Mouse (Mus musculus): Measurements from ENCODE around the gene Ankrd10. TPM values are rescaled to one million over a fixed set of nuclear protein-coding genes. Genes with fewer than 3 reads are reported as not detected.

The Ankrd10 gene
- polyA plus RNA-seq (2012; rRNA removed): 151 and 230 TPM in 2 replicates

DNA sequence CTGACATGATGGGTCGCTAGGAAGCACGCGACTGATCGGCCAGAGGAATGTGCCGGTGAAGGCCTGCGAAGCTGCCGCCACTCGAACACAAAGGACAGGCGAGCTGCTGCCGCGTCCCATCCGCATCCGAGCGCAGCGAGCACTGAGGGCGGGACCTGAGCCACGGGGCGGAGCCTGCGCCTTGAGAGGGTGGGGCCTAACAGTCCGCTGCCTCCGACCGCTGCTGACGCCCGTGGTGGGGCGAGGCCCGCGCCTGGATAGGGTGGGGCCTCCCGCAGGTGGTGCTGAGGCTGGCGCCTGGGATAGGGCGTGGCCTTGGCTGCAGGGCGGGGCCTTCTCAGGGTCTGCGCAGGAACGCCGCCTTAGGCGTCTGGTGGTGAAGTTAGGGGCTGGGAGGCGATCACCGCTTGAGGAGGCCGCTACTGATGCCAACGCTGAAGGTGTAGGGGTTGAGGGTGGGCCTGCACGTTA is at the start of gene Ankrd10:
Gene Ankrd10, minus strand, starts transcription at position 147 of the 471 bp plus-strand sequence.
- DNase-seq (ENCODE audit: low read depth): peak; percentile 98
- TF ChIP-seq POLR2A (IDR thresholded peaks at IDR 0.05; ENCODE audit: borderline replicate concordance, extremely low read depth, insufficient read depth, insufficient read length, poor library complexity, severe bottlenecking) (peak; percentile 97), CTCF (IDR thresholded peaks at IDR 0.05; ENCODE audit: borderline replicate concordance, extremely low read depth, insufficient read depth, insufficient read length) (no peak)

DNA sequence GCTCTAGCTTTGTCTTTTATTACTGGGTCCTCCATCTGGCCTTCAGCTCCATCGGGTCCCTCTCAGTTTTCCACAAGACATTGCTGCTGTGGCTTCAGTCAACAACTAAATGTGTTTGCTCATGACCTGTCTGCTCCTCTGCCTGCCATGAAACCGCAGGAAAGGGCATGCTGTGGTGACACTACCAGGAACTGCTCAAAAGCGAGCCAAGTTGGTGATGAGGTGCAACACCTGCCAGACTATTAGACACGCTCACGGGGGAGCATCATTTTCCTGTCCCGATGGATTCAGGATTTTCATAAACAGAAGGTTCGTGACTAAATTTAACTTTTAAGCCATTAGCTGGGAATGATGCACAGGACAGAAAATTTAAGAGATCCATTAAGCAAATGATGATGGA is 49.0 kb upstream of the Ankrd10 start:
- TF ChIP-seq POLR2A (IDR thresholded peaks at IDR 0.05; ENCODE audit: borderline replicate concordance, extremely low read depth, insufficient read depth, insufficient read length, poor library complexity, severe bottlenecking) (no peak), CTCF (IDR thresholded peaks at IDR 0.05; ENCODE audit: borderline replicate concordance, extremely low read depth, insufficient read depth, insufficient read length) (no peak)
- no peak for DNase-seq (ENCODE audit: low read depth)

DNA sequence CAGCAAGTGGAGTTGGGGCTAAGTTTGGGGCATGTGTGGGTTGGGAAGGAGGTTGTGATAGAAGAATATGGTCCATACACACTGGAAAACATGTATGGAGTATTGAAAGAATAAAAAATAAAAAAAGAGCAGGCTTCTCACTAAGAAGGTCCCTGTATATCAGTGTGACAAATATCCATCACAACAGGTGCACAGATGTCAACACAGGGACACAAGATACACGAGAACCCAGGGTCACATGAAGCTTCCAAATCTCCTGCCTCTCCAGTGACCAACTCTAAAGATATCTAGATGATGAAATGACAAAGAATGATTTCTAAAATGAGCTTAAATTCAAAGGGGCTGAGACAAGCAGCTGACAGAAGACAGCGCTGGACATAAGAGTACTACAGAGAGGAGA is 32.8 kb upstream of the Ankrd10 start:
- TF ChIP-seq CTCF (IDR thresholded peaks at IDR 0.05; ENCODE audit: borderline replicate concordance, extremely low read depth, insufficient read depth, insufficient read length) (no peak), POLR2A (IDR thresholded peaks at IDR 0.05; ENCODE audit: borderline replicate concordance, extremely low read depth, insufficient read depth, insufficient read length, poor library complexity, severe bottlenecking) (no peak)
- no peak for DNase-seq (ENCODE audit: low read depth)

DNA sequence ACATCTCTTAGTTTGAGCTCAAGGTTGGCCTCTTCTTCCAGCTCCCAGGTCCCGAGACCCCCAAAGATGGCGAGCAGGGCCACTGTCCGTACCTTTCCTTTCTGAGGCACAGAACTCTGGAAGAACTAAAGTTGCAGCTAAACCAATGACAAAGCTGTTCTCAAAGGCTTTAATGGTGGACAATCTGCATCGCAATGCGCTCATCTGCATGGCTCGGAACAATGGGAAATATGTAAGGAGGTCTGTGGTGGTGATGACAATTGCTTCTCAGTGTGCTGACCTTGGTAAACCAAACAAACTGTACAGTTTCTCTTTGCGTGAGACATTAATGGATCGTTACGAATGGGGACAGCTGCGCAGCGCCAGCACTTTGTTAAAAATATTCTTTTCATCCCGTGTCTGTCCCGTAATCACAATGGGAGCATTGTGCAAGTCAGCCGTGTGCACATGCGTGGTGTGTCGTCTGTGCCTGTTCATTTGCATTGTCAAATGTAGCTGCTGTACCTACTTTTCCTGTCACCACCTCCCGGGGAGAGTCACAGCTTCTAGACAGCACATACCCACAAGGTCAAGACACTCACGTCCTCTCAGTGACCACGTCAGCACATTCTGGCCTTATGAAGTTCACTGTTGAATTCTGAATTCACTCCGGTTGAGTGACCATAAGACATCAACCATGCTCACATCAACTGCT is 30.6 kb upstream of the Ankrd10 start:
- DNase-seq (ENCODE audit: low read depth): peak; percentile 14

DNA sequence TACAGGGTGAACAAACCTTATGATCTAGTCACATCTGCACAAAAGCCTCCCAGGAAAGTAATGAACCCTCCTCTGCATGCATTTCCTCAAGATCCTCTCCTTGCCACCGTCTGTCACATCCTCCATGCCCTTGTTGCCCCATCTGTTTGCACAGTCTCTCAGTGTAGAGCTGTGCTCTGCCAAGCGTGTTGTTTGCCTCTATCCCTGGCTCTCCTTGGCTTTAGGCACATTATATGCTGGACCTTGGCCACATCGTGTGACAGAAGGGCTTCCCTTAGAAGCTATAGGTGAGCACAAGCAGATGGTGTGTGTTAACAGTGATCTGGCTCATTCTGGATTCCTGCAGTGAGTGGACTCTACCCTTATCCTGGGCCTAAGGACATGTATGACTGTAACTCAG is 26.4 kb upstream of the Ankrd10 start:
- TF ChIP-seq POLR2A (IDR thresholded peaks at IDR 0.05; ENCODE audit: borderline replicate concordance, extremely low read depth, insufficient read depth, insufficient read length, poor library complexity, severe bottlenecking): no peak
- no peak for TF ChIP-seq CTCF (IDR thresholded peaks at IDR 0.05; ENCODE audit: borderline replicate concordance, extremely low read depth, insufficient read depth, insufficient read length)
- DNase-seq (ENCODE audit: low read depth): peak; percentile 62

DNA sequence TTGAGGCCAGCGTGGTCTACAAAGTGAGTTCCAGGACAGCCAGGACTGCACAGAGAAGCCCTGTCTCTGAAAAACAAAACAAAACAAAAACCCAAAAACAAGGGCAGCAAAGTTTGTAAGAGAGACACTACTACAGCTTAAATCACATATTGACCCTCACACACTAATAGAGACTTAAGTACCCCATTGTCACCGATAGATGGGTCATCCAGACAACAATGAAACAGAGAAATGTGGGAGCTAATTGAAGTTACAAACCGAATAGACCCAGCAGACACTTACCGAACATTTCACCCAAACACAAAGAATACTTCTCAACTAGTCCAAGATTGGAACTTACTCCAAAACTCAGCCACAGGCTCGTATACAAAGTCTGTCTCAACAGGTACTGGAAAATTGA is 14.5 kb upstream of the Ankrd10 start:
- DNase-seq (ENCODE audit: low read depth): no peak
- TF ChIP-seq CTCF (IDR thresholded peaks at IDR 0.05; ENCODE audit: borderline replicate concordance, extremely low read depth, insufficient read depth, insufficient read length) (no peak), POLR2A (IDR thresholded peaks at IDR 0.05; ENCODE audit: borderline replicate concordance, extremely low read depth, insufficient read depth, insufficient read length, poor library complexity, severe bottlenecking) (no peak)

DNA sequence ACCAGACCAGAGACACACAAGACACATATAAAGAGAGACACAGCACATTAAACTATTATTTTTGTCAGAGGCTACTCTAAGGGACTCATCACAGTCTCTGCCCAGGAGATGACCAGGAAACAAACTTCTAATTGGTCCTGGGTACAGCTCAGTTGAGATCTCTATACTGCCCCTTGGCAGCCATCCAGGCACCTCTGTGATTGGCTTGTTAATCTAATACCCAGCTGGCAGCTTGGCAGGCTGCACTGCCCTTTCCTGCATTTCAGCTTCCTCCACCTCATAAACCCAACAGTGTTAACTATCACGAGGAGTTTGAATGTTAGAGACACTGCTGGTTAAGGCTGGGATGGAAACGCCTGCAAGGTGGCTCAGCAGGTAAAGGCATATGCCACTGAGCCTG is 7.6 kb upstream of the Ankrd10 start:
- TF ChIP-seq POLR2A (IDR thresholded peaks at IDR 0.05; ENCODE audit: borderline replicate concordance, extremely low read depth, insufficient read depth, insufficient read length, poor library complexity, severe bottlenecking): no peak
- TF ChIP-seq CTCF (IDR thresholded peaks at IDR 0.05; ENCODE audit: borderline replicate concordance, extremely low read depth, insufficient read depth, insufficient read length): no peak
- peak; percentile 67 for DNase-seq (ENCODE audit: low read depth)

DNA sequence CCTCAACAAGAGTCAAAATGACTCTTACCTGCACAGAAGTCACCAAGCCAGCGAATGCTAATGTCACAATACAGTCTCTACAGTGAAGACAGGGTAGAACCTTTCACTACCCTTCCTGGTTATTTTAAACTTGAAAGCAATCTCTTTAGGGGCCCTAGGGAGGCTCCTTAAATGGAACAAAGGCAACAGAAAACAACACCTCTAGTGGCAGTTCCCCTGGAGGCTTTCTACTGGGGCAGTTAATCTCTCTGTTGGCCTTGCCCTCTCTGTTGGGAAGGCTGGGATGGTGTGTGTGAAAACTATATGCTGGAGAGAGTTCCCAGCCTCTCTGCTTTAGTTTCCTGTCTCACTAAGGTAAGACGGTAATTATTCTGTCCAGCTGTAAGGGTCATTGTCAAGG is 5.0 kb upstream of the Ankrd10 start:
- TF ChIP-seq POLR2A (IDR thresholded peaks at IDR 0.05; ENCODE audit: borderline replicate concordance, extremely low read depth, insufficient read depth, insufficient read length, poor library complexity, severe bottlenecking): no peak
- TF ChIP-seq CTCF (IDR thresholded peaks at IDR 0.05; ENCODE audit: borderline replicate concordance, extremely low read depth, insufficient read depth, insufficient read length): no peak
- DNase-seq (ENCODE audit: low read depth): no peak

DNA sequence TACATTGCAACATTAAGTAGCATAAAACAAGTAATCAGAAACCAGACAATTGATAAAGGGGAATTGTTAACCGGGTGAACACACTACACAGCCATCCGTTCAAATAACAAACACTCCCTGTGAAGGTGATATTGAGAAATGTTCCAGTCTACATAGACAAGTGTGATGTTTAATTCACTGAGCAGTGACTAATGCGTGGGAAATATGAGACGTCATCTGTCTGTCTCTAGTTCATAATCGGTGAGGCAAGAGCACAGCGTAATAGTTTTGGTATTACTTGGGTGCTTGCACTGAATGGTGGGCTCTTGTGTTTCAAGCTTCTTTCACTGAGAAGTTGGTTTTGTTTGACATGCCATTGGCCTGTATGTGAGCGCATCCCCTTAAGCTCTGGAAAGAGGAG is 2.0 kb upstream of the Ankrd10 start:
- DNase-seq (ENCODE audit: low read depth): no peak
- no peak for TF ChIP-seq POLR2A (IDR thresholded peaks at IDR 0.05; ENCODE audit: borderline replicate concordance, extremely low read depth, insufficient read depth, insufficient read length, poor library complexity, severe bottlenecking)
- no peak for TF ChIP-seq CTCF (IDR thresholded peaks at IDR 0.05; ENCODE audit: borderline replicate concordance, extremely low read depth, insufficient read depth, insufficient read length)

DNA sequence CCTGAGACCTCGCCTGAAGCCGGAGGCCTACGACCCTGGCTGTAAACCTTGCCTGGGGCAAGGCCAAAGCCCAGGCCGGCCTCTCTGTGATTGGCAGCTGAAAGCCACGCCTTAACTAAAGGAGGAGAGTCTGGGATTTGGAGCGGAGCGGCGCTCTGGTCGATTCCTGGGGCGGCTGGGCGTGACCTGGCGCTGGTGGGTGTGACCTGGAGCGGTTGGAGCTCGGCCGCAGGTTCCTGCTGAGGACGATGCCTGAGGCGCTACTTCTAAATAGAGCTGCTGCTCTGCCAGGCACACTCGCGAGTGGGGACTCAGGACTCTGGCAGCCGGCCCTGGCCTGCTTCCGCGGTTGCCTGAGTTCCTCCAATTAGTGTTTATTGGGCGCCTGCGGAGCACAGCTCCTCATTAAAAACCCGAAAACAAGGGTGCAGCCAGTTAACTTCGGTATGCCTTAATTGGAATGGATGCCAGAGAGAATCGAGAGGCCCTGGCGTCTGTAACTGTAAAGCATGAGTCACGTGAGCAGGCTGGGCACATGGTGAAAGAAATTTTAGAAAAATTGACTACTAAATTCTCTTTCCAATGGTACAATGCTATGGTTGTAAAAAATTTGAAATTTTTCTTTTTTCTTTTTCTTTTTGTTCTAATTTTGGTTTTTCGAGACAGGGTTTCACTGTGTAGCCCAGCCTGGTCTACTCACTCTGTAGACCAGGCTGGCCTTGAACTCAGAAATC is 934 bp upstream of the Ankrd10 start:
- peak; percentile 97 for DNase-seq (ENCODE audit: low read depth)

DNA sequence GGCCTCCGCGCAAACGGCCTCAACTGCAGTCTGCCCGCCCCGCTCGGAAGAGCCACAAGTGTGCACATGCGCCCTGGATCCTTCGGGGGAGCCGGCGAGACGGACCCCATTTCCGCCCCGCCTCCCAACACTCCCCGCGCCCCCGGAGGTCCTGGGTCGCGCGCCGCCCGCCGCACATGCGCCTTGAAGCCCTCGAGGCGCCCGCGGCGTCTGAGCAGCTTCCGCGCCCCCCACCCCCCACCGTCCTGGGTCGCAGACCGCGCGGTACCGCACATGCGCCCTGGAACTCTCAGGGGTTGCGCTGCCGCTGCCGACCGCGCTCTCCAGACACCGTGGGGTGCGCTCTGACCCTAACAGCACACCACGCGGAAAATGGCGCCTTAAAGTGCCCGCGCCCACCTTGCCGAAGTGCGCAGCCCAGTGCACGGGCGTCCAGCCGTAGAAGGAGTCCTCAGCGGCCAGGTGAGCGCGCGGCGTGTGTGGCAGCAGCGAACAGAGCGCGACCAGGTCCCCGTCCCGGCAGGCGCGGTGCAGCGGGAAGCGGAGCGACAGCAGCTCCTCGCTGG is 462 bp downstream of the Ankrd10 start:
- peak; percentile 98 for DNase-seq (ENCODE audit: low read depth)

More for the DNA sequence above, 934 bp upstream of the Ankrd10 start:
- TF ChIP-seq POLR2A (IDR thresholded peaks at IDR 0.05; ENCODE audit: borderline replicate concordance, extremely low read depth, insufficient read depth, insufficient read length, poor library complexity, severe bottlenecking) (no peak), CTCF (IDR thresholded peaks at IDR 0.05; ENCODE audit: borderline replicate concordance, extremely low read depth, insufficient read depth, insufficient read length) (no peak)

More for the DNA sequence above, 462 bp downstream of the Ankrd10 start:
- TF ChIP-seq POLR2A (IDR thresholded peaks at IDR 0.05; ENCODE audit: borderline replicate concordance, extremely low read depth, insufficient read depth, insufficient read length, poor library complexity, severe bottlenecking) (peak; percentile 35; the same call in 1 of the 2 replicates), CTCF (IDR thresholded peaks at IDR 0.05; ENCODE audit: borderline replicate concordance, extremely low read depth, insufficient read depth, insufficient read length) (no peak)

All from brain, embryonic 14.5 days (tissue).